Mouse (Mus musculus) embryonic facial prominence, embryonic 14.5 days (tissue): ENCODE results near the gene Elavl2. TPM values are rescaled to one million over a fixed set of nuclear protein-coding genes. Genes with fewer than 3 reads are reported as not detected.
"Not testable (repeated sequence)": the region's sequence is repeated elsewhere in the genome, so short reads cannot be mapped to it uniquely, and the experiment has no call there.

Experiments
- ATAC-seq: fragments of 200-750 bp; cut with Nextera tagmentation; 2 replicates; pipeline ENCODE4 v1.8.0; 2017; ENCODE audit warnings: low read depth, moderate number of reproducible peaks, moderate TSS enrichment
- DNase-seq: peaks from one replicate; pipeline ENCODE4 v3.0.0-alpha.2; 2015; ENCODE audit warnings: low spot score
- H3K27ac ChIP-seq: fragments of 300-500 bp; sonication (generic); replicated peaks from 2 replicates; pipeline ENCODE4 v1.5.1; 2014; ENCODE audit warnings: low read depth, mild to moderate bottlenecking, low read length, moderate library complexity
- H3K27me3 ChIP-seq: fragments of 300-500 bp; sonication (generic); replicated peaks from 2 replicates; pipeline ENCODE4 v1.6.1; 2014; ENCODE audit warnings: low read length; ENCODE audit not compliant: control insufficient read depth, insufficient read depth
- H3K36me3 ChIP-seq: fragments of 300-500 bp; sonication (generic); 2 replicates; pipeline ENCODE4 v1.6.1; 2014; ENCODE audit warnings: low read length, mixed read lengths; ENCODE audit not compliant: control insufficient read depth, insufficient read depth
- H3K4me1 ChIP-seq: fragments of 300-500 bp; sonication (generic); 2 replicates; pipeline ENCODE4 v1.6.1; 2014; ENCODE audit warnings: antibody characterized with exemption, low read length; ENCODE audit not compliant: control insufficient read depth, insufficient read depth
- H3K4me2 ChIP-seq: fragments of 300-500 bp; sonication (generic); 2 replicates; pipeline ENCODE4 v1.6.1; 2014; ENCODE audit warnings: low read depth, mild to moderate bottlenecking, low read length, moderate library complexity, mixed read lengths
- H3K4me3 ChIP-seq: fragments of 300-500 bp; sonication (generic); 2 replicates; pipeline ENCODE4 v1.5.1; 2014; ENCODE audit warnings: low read depth, mild to moderate bottlenecking, low read length
- H3K9ac ChIP-seq: fragments of 300-500 bp; sonication (generic); 2 replicates; pipeline ENCODE4 v1.6.1; 2014; ENCODE audit warnings: low read depth, mild to moderate bottlenecking, low read length, moderate library complexity, mixed read lengths
- H3K9me3 ChIP-seq: fragments of 300-500 bp; sonication (generic); 2 replicates; pipeline ENCODE4 v1.6.1; 2016; ENCODE audit warnings: low read length; ENCODE audit not compliant: control insufficient read depth
- WGBS: fragments of 180-500 bp; shearing (Covaris S2); extraction: QIAGEN DNeasy Blood & Tissue Kit; methylation state at CpG from one replicate; pipeline ENCODE4 v1.1.7; 2014; 5-methylcytosine and 5-hydroxymethylcytosine counted together
- polyA plus RNA-seq: library from polyadenylated mRNA; unstranded; fragments of >200 nt; fragmentation: Nextera tagmentation; extraction: Ambion mirVana; gene quantifications from 2 replicates; pipeline ENCODE4 v1.2.1, GENCODE M21; 2014

Gene Elavl2
- polyA plus RNA-seq, 1 experiment from 2014 or later = 11.4 TPM

GRCm38 (mm10) chr4:91291526-91291925 lies 109.1 kb downstream of the Elavl2 start:
- no peak overlapping the region for H3K27ac ChIP-seq
- DNase-seq (no peak), ATAC-seq (no peak)
- no peak overlapping the region for H3K4me3 ChIP-seq
- no peaks in the 10 kb centered on the region for H3K36me3 ChIP-seq
- no peaks in the 10 kb centered on the region for H3K4me1 ChIP-seq
- no peaks in the 10 kb centered on the region for H3K27me3 ChIP-seq
- no peak overlapping the region for H3K9ac ChIP-seq
- H3K9me3 ChIP-seq = no peaks in the 10 kb centered on the region
- H3K4me2 ChIP-seq = no peak overlapping the region
- 91% methylated on average over 1 of the region's 1 CpGs for WGBS

- no peaks in the 10 kb centered on the region for H3K9me3 ChIP-seq
- DNase-seq (no peak), ATAC-seq (no peak)
- no peak overlapping the region for H3K4me3 ChIP-seq
- 71% methylated on average over 1 of the region's 1 CpGs for WGBS
- H3K27ac ChIP-seq = no peak overlapping the region
- no peak overlapping the region for H3K4me2 ChIP-seq
- H3K27me3 ChIP-seq = no peaks in the 10 kb centered on the region
- H3K36me3 ChIP-seq = no peaks in the 10 kb centered on the region
- H3K4me1 ChIP-seq = no peaks in the 10 kb centered on the region
- H3K9ac ChIP-seq = no peak overlapping the region
Observed at GRCm38 (mm10) chr4:91290373-91290772, 110.2 kb downstream of the Elavl2 start.

- peak; percentile 9 for DNase-seq
- no peak overlapping the region for H3K4me2 ChIP-seq
Observed at GRCm38 (mm10) chr4:91289151-91289550, 111.4 kb downstream of the Elavl2 start.

GRCm38 (mm10) chr4:91268390-91268789 lies 132.2 kb downstream of the Elavl2 start:
- H3K9ac ChIP-seq = no peak overlapping the region
- 72% methylated on average over 1 of the region's 1 CpGs for WGBS

More at GRCm38 (mm10) chr4:91289151-91289550, 111.4 kb downstream of the Elavl2 start:
- no peaks in the 10 kb centered on the region for H3K27me3 ChIP-seq
- H3K4me3 ChIP-seq = no peak overlapping the region
- H3K4me1 ChIP-seq = no peaks in the 10 kb centered on the region
- H3K36me3 ChIP-seq = no peaks in the 10 kb centered on the region
- 53% methylated on average over 1 of the region's 1 CpGs for WGBS
- H3K9ac ChIP-seq = no peak overlapping the region
- H3K9me3 ChIP-seq = no peaks in the 10 kb centered on the region
- no peak for ATAC-seq
- H3K27ac ChIP-seq = no peak overlapping the region

DNA sequence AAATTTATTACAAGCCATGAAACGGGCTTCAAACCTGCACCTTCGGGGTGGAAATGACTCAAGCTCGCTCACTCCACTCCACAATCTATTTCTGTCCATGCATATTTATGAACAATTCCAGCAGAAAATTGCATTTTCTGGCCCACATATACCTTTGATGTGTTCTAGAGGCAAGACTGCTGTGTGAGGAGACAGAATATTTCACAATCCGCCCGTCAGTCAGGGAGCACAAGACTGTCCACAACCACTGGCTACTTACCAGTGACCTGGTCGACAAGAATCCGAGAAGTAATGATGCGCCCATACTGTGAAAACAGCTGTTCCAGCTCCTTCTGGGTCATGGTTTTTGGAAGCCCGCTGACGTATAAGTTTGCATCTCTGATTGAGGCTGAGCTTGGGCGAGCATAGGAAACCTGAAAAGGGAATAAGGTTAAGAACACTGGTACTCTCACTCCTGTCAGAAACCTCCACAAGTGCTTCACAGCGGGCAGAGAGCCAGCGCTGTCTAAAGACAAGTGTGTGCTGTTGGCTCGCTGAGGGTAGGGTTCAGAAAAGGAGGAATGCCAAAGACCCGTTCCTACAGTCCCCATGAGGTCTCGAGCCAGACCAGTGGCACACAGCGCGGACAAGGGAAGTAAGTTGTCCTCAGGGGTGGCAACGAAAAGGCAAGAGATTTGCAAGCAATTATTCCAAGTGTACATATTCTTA lies 136.7 kb downstream of the Elavl2 start:
- no peak overlapping the region for H3K9ac ChIP-seq
- ATAC-seq (no peak), DNase-seq (no peak)
- H3K27me3 ChIP-seq = no peaks in the 10 kb centered on the region
- no peaks in the 10 kb centered on the region for H3K36me3 ChIP-seq
- H3K4me2 ChIP-seq = no peak overlapping the region
- no peak overlapping the region for H3K4me3 ChIP-seq
- H3K9me3 ChIP-seq = no peaks in the 10 kb centered on the region
- no peak overlapping the region for H3K27ac ChIP-seq
- 88% methylated on average over 19 of the region's 19 CpGs for WGBS
- no peaks in the 10 kb centered on the region for H3K4me1 ChIP-seq

More at GRCm38 (mm10) chr4:91268390-91268789, 132.2 kb downstream of the Elavl2 start:
- ATAC-seq (no peak), DNase-seq (no peak)
- H3K4me1 ChIP-seq = no peaks in the 10 kb centered on the region
- H3K9me3 ChIP-seq = no peaks in the 10 kb centered on the region
- no peaks in the 10 kb centered on the region for H3K27me3 ChIP-seq
- no peak overlapping the region for H3K4me3 ChIP-seq
- H3K27ac ChIP-seq = no peak overlapping the region
- no peaks in the 10 kb centered on the region for H3K36me3 ChIP-seq
- no peak overlapping the region for H3K4me2 ChIP-seq

DNA sequence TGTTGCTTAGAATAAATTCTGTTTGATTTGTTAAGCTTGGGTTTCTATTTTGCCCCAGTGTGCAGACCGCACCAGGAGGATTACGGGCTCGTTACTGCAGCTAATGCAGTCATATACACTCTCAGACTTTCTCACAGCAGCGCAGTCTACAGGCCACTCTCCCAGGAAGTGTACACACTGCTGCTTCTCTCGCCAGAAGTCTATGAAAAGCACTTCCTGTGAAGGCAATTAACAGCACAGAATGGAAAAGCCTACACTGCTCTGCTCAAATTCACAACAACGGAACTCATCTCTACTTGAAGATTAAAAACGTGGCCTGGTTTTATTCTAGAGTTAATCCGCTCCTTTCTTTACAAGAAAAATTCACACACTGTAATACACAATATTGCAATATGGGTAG lies 137.7 kb downstream of the Elavl2 start:
- no peaks in the 10 kb centered on the region for H3K27me3 ChIP-seq
- H3K9me3 ChIP-seq = no peaks in the 10 kb centered on the region
- no peak overlapping the region for H3K9ac ChIP-seq
- no peak overlapping the region for H3K4me2 ChIP-seq
- no peaks in the 10 kb centered on the region for H3K4me1 ChIP-seq
- no peaks in the 10 kb centered on the region for H3K36me3 ChIP-seq
- ATAC-seq (no peak), DNase-seq (no peak)
- no peak overlapping the region for H3K4me3 ChIP-seq
- H3K27ac ChIP-seq = no peak overlapping the region
- 79% methylated on average over 8 of the region's 8 CpGs for WGBS

DNA sequence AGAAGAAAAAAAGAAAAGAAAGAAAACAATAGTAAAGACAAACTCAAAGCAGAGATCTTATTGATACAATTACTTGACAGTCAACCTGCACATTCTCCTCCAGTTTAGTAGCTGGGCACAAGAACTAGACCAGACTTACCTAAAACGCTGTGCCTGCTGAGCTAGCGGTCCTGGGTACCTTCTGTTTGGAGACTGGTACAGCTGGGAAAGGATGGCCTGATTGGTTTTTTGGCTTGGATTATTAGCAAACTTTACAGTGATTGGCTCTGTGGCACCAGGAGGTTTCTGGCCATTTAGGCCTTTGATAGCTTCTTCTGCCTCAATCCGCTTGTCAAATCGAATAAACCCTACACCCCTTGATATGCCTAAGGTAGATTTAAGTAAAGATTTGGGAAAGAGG lies 140.0 kb downstream of the Elavl2 start:
- no peaks in the 10 kb centered on the region for H3K4me1 ChIP-seq
- DNase-seq (no peak), ATAC-seq (no peak)
- H3K27ac ChIP-seq = no peak overlapping the region
- H3K36me3 ChIP-seq = no peaks in the 10 kb centered on the region
- no peaks in the 10 kb centered on the region for H3K9me3 ChIP-seq
- H3K4me2 ChIP-seq = no peak overlapping the region
- H3K4me3 ChIP-seq = no peak overlapping the region
- no peak overlapping the region for H3K9ac ChIP-seq
- no peaks in the 10 kb centered on the region for H3K27me3 ChIP-seq
- WGBS = 92% methylated on average over 4 of the region's 4 CpGs

DNA sequence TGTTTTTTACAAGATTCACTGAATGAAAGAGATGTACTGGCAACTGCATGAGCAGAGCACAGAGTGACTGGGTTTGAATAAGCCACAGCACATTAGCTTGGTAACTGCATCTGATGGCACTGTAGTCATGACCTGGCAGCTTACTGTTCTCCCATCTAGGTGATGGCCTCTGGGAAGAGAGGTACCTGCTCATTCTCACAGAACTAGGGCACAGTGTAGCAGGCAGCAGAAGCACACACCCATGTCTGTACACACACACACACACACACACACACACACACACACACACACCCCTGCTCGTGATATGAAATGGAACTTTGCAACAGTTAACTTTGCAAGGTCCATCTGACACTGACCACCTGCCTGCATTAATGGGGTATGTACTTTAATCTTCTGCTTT lies 151.9 kb downstream of the Elavl2 start:
- Histone ChIP-seq H3K4me2 (no peak overlapping the region), H3K27me3 (no peaks in the 10 kb centered on the region), H3K36me3 (no peaks in the 10 kb centered on the region), H3K4me1 (no peaks in the 10 kb centered on the region), H3K9me3 (no peaks in the 10 kb centered on the region), H3K9ac (no peak overlapping the region), H3K27ac (no peak overlapping the region), H3K4me3 (no peak overlapping the region)
- no peak for DNase-seq
- no peak for ATAC-seq
- 86% methylated on average over 1 of the region's 1 CpGs for WGBS

GRCm38 (mm10) chr4:91245136-91245535 lies 155.4 kb downstream of the Elavl2 start:
- not testable (repeated sequence) for H3K27me3 ChIP-seq, H3K4me3 ChIP-seq, ATAC-seq, H3K27ac ChIP-seq, H3K36me3 ChIP-seq, H3K9me3 ChIP-seq, H3K4me2 ChIP-seq, H3K4me1 ChIP-seq, DNase-seq, H3K9ac ChIP-seq
- whole genome bisulfite sequencing = 78% methylated on average over 4 of the region's 8 CpGs
